Mouse (Mus musculus) layer of hippocampus, adult 2 months (tissue): ENCODE results near the gene Fam229a. TPM values are rescaled to one million over a fixed set of nuclear protein-coding genes. Genes with fewer than 3 reads are reported as not detected.
"Not testable (repeated sequence)": the region's sequence is repeated elsewhere in the genome, so short reads cannot be mapped to it uniquely, and the experiment has no call there.

Experiments
- DNase-seq, 2 experiments: peaks; one replicate each; pipeline ENCODE4 v3.0.0; 2022; ENCODE audit warnings: low spot score in 2 of 2
- H3K27ac ChIP-seq: fragments of 200-600 bp; 2 replicates; pipeline ENCODE4 v1.8.1; 2022
- H3K4me3 ChIP-seq: fragments of 200-600 bp; 2 replicates; pipeline ENCODE4 v1.8.1; 2022; ENCODE audit warnings: mild to moderate bottlenecking
- CTCF ChIP-seq: fragments of 200-600 bp; conservative IDR thresholded peaks from 2 replicates; pipeline ENCODE4 v1.8.1; 2022; ENCODE audit warnings: antibody characterized with exemption, mild to moderate bottlenecking, moderate library complexity
- total RNA-seq, 2 experiments: library from RNA; stranded (reverse); gene quantifications; 2 replicates each; pipeline ENCODE4 v1.2.3; 2021

Gene Fam229a
- total RNA-seq, 2 experiments from 2014 or later: not detected

GRCm38 (mm10) chr4:129513891-129514290 is 22.9 kb downstream of the Fam229a start:
- TF ChIP-seq CTCF: no peak
- H3K27ac ChIP-seq: peak overlapping the region; percentile 87

DNA sequence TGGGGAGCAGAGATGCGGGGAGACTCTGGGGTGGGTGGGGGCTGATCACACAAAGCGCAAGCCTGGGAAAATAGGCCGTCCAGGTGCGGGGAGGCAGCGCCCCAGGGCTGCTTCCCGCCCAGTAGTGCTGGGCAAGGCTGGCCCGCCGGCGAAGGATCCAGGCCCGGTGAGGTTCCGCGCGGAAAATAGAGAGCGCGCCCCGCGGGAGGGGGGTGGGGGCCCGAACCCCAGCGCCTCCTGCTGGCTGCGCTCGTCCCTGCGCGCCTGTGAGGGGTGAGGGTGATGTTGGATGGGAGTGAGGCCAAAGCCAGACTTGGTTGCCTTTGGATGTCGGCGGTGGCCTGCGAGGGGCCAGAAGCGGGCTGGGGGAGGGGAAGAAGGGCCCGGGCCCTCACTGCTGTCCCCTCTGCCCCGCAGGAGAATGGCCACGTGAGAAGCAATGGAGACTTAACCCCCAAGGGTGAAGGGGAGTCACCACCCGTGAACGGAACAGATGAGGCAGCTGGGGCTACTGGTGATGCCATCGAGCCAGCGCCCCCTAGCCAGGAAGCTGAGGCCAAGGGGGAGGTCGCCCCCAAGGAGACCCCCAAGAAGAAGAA is 23.4 kb downstream of the Fam229a start:
- peak; percentile 91 for TF ChIP-seq CTCF
- DNase-seq: peak in 1 of 2 experiments; percentile 62
- Histone ChIP-seq H3K27ac (peak overlapping the region; percentile 87), H3K4me3 (peak overlapping the region; percentile 64)

More at GRCm38 (mm10) chr4:129513891-129514290, 22.9 kb downstream of the Fam229a start:
- DNase-seq: no peak
- peak overlapping the region; percentile 64 for H3K4me3 ChIP-seq

DNA sequence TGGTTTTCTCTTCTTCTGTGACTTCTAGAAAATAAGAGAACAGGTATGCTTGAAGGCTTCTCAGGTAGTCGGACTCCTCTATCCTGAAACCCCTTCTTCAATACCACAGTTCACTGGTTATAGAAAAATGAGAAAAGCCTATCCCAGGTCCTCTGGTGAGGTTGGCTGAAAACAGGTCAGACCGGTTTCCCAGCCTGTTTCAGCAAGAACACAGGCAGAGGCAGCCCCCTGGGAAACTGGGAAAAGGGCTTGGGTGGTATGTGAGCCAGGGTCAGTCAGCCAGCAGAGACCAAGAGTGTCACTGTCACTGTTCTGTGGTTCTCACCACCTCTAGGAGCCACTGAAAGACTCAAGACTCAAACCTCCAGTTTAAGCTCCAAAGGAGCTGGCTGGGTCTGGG is 25.9 kb downstream of the Fam229a start:
- DNase-seq: no peak
- no peak for TF ChIP-seq CTCF
- H3K4me3 ChIP-seq: no peak overlapping the region
- no peak overlapping the region for H3K27ac ChIP-seq

DNA sequence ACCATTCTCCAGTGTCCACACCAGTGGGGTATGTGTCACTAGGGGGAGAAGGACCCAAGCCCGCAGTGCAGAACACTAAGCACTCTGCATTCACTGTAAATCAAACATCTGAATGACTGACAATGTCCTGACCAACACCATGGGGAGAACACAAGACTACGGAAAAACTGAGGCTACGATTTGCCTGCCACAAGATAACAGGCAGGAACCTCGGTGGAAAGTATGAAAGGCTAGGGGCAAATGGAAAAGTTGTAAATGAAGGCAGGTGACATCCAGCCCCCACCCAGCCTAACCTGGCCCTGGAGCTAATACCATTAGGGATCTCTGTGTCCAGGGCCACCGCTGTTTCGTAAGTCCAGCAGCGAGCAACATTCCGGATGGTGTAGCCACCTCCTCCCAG is 27.5 kb downstream of the Fam229a start:
- Histone ChIP-seq H3K27ac (no peak overlapping the region), H3K4me3 (no peak overlapping the region)
- no peak for TF ChIP-seq CTCF
- no peak for DNase-seq

DNA sequence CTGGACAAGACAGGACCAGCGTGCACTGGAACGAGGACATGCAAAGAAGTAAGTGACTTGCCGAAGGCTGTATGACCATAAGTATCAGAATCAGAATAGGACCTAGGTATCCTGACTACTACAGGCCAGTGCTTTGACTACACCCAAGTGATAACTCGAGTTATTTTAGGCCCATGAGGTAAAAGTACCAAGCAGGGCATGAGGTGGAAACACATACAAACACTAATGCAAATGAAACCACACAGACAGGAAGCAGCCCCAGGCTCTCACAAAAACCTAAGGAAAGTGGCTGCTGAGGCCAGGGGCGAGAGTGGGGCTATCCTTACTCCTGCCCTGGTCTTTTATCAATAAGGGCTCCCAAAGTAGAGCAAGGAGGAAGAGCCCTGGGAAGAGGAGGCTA is 34.3 kb downstream of the Fam229a start:
- Histone ChIP-seq H3K27ac (no peak overlapping the region), H3K4me3 (no peak overlapping the region)
- no peak for DNase-seq
- TF ChIP-seq CTCF: no peak

DNA sequence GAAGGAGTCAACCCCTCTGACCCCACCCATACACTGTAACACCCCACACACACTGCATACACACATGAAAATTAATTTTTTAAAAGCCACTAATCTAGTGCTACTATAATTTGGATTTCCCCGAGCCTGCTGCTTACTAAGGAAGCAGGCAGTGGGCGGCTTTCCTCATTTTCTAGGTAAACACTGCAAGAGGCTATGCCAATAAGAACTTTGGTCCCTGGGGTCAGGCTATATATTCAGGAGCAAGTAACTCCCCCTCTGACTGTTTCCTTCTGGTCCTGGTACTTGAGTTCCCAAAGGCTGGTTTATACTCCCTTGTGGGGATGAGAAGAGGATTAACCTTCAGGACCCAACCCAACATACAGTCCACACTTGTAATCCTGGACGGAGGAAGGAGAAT is 34.9 kb downstream of the Fam229a start:
- Histone ChIP-seq H3K4me3 (no peak overlapping the region), H3K27ac (no peak overlapping the region)
- DNase-seq: no peak
- no peak for TF ChIP-seq CTCF

GRCm38 (mm10) chr4:129528901-129529300 is 37.9 kb downstream of the Fam229a start:
- not testable (repeated sequence) for H3K27ac ChIP-seq, H3K4me3 ChIP-seq, DNase-seq

- H3K4me3 ChIP-seq: no peak overlapping the region
- peak overlapping the region; percentile 46 for H3K27ac ChIP-seq
- no peak for DNase-seq
- TF ChIP-seq CTCF: peak; percentile 57
These were observed 49.0 kb downstream of the Fam229a start for GRCm38 (mm10) chr4:129540012-129540411.

Other genes starting within 250 kb of the Fam229a start
- 1 to 10 TPM; 6.7 to 7.4 TPM for gene C77080, start 229.8 kb upstream of the Fam229a start, total RNA-seq
- 1 to 10 TPM in 1 of 2 experiments, under 1 TPM in 1; 0.98 to 1.1 TPM for gene Sync, start 203.6 kb upstream of the Fam229a start, total RNA-seq
- gene Rbbp4, start 155.8 kb upstream of the Fam229a start, total RNA-seq: 100 to 1,000 TPM; 117 to 130 TPM
- gene Zbtb8os, start 155.5 kb upstream of the Fam229a start, total RNA-seq: 10 to 100 TPM; 31.8 to 32.3 TPM
- gene Zbtb8a, start 113.1 kb upstream of the Fam229a start, total RNA-seq: 1 to 10 TPM; 4.1 TPM
- 1 to 10 TPM; 3.9 to 4.0 TPM for gene Zbtb8b, start 50.3 kb upstream of the Fam229a start, total RNA-seq
- gene Bsdc1, start 29.6 kb upstream of the Fam229a start, total RNA-seq: 10 to 100 TPM; 56.2 to 62.7 TPM
- under 1 TPM in 1 of 2 experiments, not detected in 1; 0.38 TPM for gene Tssk3, start 168 bp upstream of the Fam229a start, total RNA-seq
- gene Marcksl1, start 22.4 kb downstream of the Fam229a start, total RNA-seq: 100 to 1,000 TPM in 1 of 2 experiments, 10 to 100 TPM in 1; 94.6 to 103 TPM
- 10 to 100 TPM; 48.9 to 49.8 TPM for gene Hdac1, start 51.5 kb downstream of the Fam229a start, total RNA-seq
- 1 to 10 TPM; 2.8 to 6.2 TPM for gene Lck, start 82.5 kb downstream of the Fam229a start, total RNA-seq
- under 1 TPM; 0.41 to 0.83 TPM for gene Fam167b, start 87.4 kb downstream of the Fam229a start, total RNA-seq
- gene Eif3i, start 109.5 kb downstream of the Fam229a start, total RNA-seq: 100 to 1,000 TPM; 117 to 120 TPM
- gene Tmem234, start 109.5 kb downstream of the Fam229a start, total RNA-seq: 10 to 100 TPM; 83.1 to 86.2 TPM
- 1 to 10 TPM; 5.7 to 7.4 TPM for gene Dcdc2b, start 123.1 kb downstream of the Fam229a start, total RNA-seq
- gene Iqcc, start 127.9 kb downstream of the Fam229a start, total RNA-seq: 10 to 100 TPM; 31.5 to 34.3 TPM
- 10 to 100 TPM; 70.2 to 81.0 TPM for gene Ccdc28b, start 132.8 kb downstream of the Fam229a start, total RNA-seq
- gene Txlna, start 149.9 kb downstream of the Fam229a start, total RNA-seq: 10 to 100 TPM; 49.7 to 51.3 TPM
- 10 to 100 TPM; 88.7 to 97.9 TPM for gene Kpna6, start 181.6 kb downstream of the Fam229a start, total RNA-seq
- 10 to 100 TPM; 14.6 TPM for gene Tmem39b, start 205.6 kb downstream of the Fam229a start, total RNA-seq